Comparison of ENCODE assay signal across 14 mouse cellular contexts in genomic region chr3:134199892-134200291, GRCm38 (mm10). TPM values are rescaled to one million over a fixed set of nuclear protein-coding genes. Genes with fewer than 3 reads are reported as not detected.
DNase-seq lines count a peak whose midpoint lies in the region; ATAC-seq and TF ChIP-seq lines count a peak whose summit lies in the region.
"Had no signal": no experiment of that assay in that cellular context is flagged by ENCODE, and none has a peak within 500 bp of the region (broad histone marks: within the 10 kb centered on the region; RNA-seq: fewer than 3 reads in every experiment).

No protein-coding gene starts in this region.

- H3K36me3 ChIP-seq in limb, embryonic 13.5 days: no peaks in the 10 kb centered on the region
- H3K36me3 ChIP-seq in limb, embryonic 10.5 days: no peaks in the 10 kb centered on the region
- no peaks in the 10 kb centered on the region for H3K36me3 ChIP-seq in embryonic facial prominence, embryonic 10.5 days (replicated peaks)
- H3K36me3 ChIP-seq in heart, postnatal 0 days (replicated peaks; ENCODE audit: control insufficient read depth, insufficient read depth, low read length): no peaks in the 10 kb centered on the region
- H3K36me3 ChIP-seq: embryonic facial prominence, embryonic 12.5 days; neural tube, embryonic 12.5 days had no signal

- H3K4me3 ChIP-seq in limb, embryonic 13.5 days: no peak overlapping the region
- H3K4me3 ChIP-seq in limb, embryonic 10.5 days: no peak overlapping the region
- no peak overlapping the region for H3K4me3 ChIP-seq in embryonic facial prominence, embryonic 10.5 days
- H3K4me3 ChIP-seq in heart, postnatal 0 days (ENCODE audit: low read depth, low read length): peak overlapping the region; percentile 30
- H3K4me3 ChIP-seq: embryonic facial prominence, embryonic 12.5 days; neural tube, embryonic 12.5 days had no signal

- 38% methylated on average over 9 of the region's 9 CpGs for WGBS in limb, embryonic 13.5 days
- WGBS in limb, embryonic 10.5 days: 53% methylated on average over 9 of the region's 9 CpGs
- WGBS in embryonic facial prominence, embryonic 10.5 days: 67% methylated on average over 9 of the region's 9 CpGs
- 15% methylated on average over 9 of the region's 9 CpGs for WGBS in heart, postnatal 0 days

- peak overlapping the region; percentile 14; the same call in 1 of the 2 replicates for H3K4me2 ChIP-seq in limb, embryonic 13.5 days (replicated peaks)
- H3K4me2 ChIP-seq in heart, postnatal 0 days (ENCODE audit: low read depth, low read length): peak overlapping the region; percentile 45
- H3K4me2 ChIP-seq: embryonic facial prominence, embryonic 12.5 days; neural tube, embryonic 12.5 days had no signal

- ATAC-seq in limb, embryonic 13.5 days (ENCODE audit: low FRiP score, low read depth): no peak
- no peak; the same call in 1 of the 2 replicates for ATAC-seq in heart, postnatal 0 days (ENCODE audit: insufficient read depth, low read depth)
- peak; percentile 43; the same call in 1 of the 2 replicates for ATAC-seq in megakaryocyte, adult 5-6 weeks (ENCODE audit: poor library complexity, severe bottlenecking)

- no peak overlapping the region for H3K9ac ChIP-seq in limb, embryonic 13.5 days
- 0 out of 2 replicates have a peak overlapping the region, but pooled peaks have one; percentile 34 for H3K9ac ChIP-seq in heart, postnatal 0 days (replicated peaks; ENCODE audit: low read depth, low read length)
- H3K9ac ChIP-seq: embryonic facial prominence, embryonic 12.5 days; liver, embryonic 14.5 days; neural tube, embryonic 12.5 days had no signal

- no peaks in the 10 kb centered on the region for H3K9me3 ChIP-seq in limb, embryonic 13.5 days
- H3K9me3 ChIP-seq in limb, embryonic 10.5 days (replicated peaks): no peaks in the 10 kb centered on the region
- no peaks in the 10 kb centered on the region for H3K9me3 ChIP-seq in embryonic facial prominence, embryonic 10.5 days
- H3K9me3 ChIP-seq in heart, postnatal 0 days (replicated peaks; ENCODE audit: control insufficient read depth, low read length): no peaks in the 10 kb centered on the region
- H3K9me3 ChIP-seq: embryonic facial prominence, embryonic 12.5 days; neural tube, embryonic 12.5 days had no signal

- H3K4me1 ChIP-seq in limb, embryonic 13.5 days: peaks cover 8% of the 10 kb centered on the region; the same call in 1 of the 2 replicates
- peaks cover 11% of the 10 kb centered on the region for H3K4me1 ChIP-seq in limb, embryonic 10.5 days
- peaks cover 11% of the 10 kb centered on the region; the same call in 1 of the 2 replicates for H3K4me1 ChIP-seq in embryonic facial prominence, embryonic 10.5 days
- H3K4me1 ChIP-seq in heart, postnatal 0 days (ENCODE audit: control insufficient read depth, insufficient read depth): no peaks in the 10 kb centered on the region
- H3K4me1 ChIP-seq: neural tube, embryonic 12.5 days had no signal

- no peak for DNase-seq in limb, embryonic 10.5 days (ENCODE audit: low spot score)
- no peak for DNase-seq in embryonic facial prominence, embryonic 10.5 days (ENCODE audit: low spot score)
- DNase-seq in heart, postnatal 0 days (ENCODE audit: low spot score): peak; percentile 45
- no peak for DNase-seq in adrenal gland, adult 2 months
- no peak for DNase-seq in cerebellum, adult 9-11 months
- no peak for DNase-seq in cerebellum, adult 18-20 months
- DNase-seq: adrenal gland, postnatal 25 days; gastrocnemius, postnatal 10 days; thymus, adult 18-20 months had no signal

- TF ChIP-seq EP300 in heart, postnatal 0 days (IDR thresholded peaks at IDR 0.05; ENCODE audit: low read depth): no peak

- H3K27ac ChIP-seq in limb, embryonic 13.5 days: no peak overlapping the region
- no peak overlapping the region for H3K27ac ChIP-seq in limb, embryonic 10.5 days
- peak overlapping the region; percentile 11; the same call in 1 of the 2 replicates for H3K27ac ChIP-seq in embryonic facial prominence, embryonic 10.5 days (replicated peaks)
- peak overlapping the region; percentile 12; the same call in 1 of the 2 replicates for H3K27ac ChIP-seq in heart, postnatal 0 days (ENCODE audit: low read depth)
- H3K27ac ChIP-seq: embryonic facial prominence, embryonic 12.5 days; liver, embryonic 14.5 days; neural tube, embryonic 12.5 days had no signal

- TF ChIP-seq CTCF in heart, postnatal 0 days (IDR thresholded peaks at IDR 0.05; ENCODE audit: low read depth): no peak

- H3K27me3 ChIP-seq in limb, embryonic 13.5 days: no peaks in the 10 kb centered on the region
- H3K27me3 ChIP-seq in limb, embryonic 10.5 days (ENCODE audit: low read depth, poor library complexity, severe bottlenecking): no peaks in the 10 kb centered on the region
- no peaks in the 10 kb centered on the region for H3K27me3 ChIP-seq in embryonic facial prominence, embryonic 10.5 days (replicated peaks; ENCODE audit: low read depth, poor library complexity, severe bottlenecking)
- no peaks in the 10 kb centered on the region for H3K27me3 ChIP-seq in heart, postnatal 0 days (ENCODE audit: control insufficient read depth, insufficient read depth, low read length)
- H3K27me3 ChIP-seq: embryonic facial prominence, embryonic 12.5 days; neural tube, embryonic 12.5 days had no signal

RNA-seq across cellular contexts. Expression of gene Cxxc4, which starts 36.4 kb away (rescaled TPM):
- 7.7 and 8.0 TPM in 2 replicates for polyA plus RNA-seq in limb, embryonic 13.5 days (2015; fragmentation: Nextera tagmentation; extraction: Ambion mirVana)
- polyA plus RNA-seq in limb, embryonic 10.5 days (2016; fragmentation: Nextera tagmentation; extraction: Ambion mirVana): 3.6 and 5.4 TPM in 2 replicates
- polyA plus RNA-seq in embryonic facial prominence, embryonic 10.5 days (2016; fragmentation: Nextera tagmentation; extraction: Ambion mirVana): 8.7 and 9.3 TPM in 2 replicates
- 2.7 and 8.3 TPM in 2 replicates for total RNA-seq in heart, postnatal 0 days (2014; rRNA removed; ENCODE audit: low replicate concordance)
- polyA plus RNA-seq in heart, postnatal 0 days (2015; fragmentation: Nextera tagmentation; extraction: Ambion mirVana): 2.2 and 2.4 TPM in 2 replicates
- total RNA-seq in megakaryocyte, adult 5-6 weeks (2015): not detected in 2 replicates
- total RNA-seq in megakaryocyte, adult 5-6 weeks (2017): not detected in 2 replicates
- total RNA-seq in adrenal gland, adult 2 months (2021): 1 to 10 TPM; 5.4 to 7.4 TPM
- 2.7 and 3.0 TPM in 2 replicates for polyA plus RNA-seq in adrenal gland, adult 2 months (2012; rRNA removed)

Comparison
In these comparisons a context has a peak if more than half of its experiments do, and no peak if none do; other contexts are left out.
1. H3K27ac ChIP-seq: peak in embryonic facial prominence, embryonic 10.5 days (single experiment) and heart, postnatal 0 days (single experiment); none in limb, embryonic 13.5 days (single experiment) and limb, embryonic 10.5 days (single experiment).